Mouse (Mus musculus): Measurements from ENCODE around the gene Apba2.

Gene Apba2

GRCm38 (mm10) chr7:64564891-64565571 lies 63.5 kb downstream of the Apba2 start:
- no peak for DNase-seq (ENCODE audit: low read depth, low spot score)
- no peaks in the 10 kb centered on the region for H3K36me3 ChIP-seq (ENCODE audit: control insufficient read depth, insufficient read depth, low read length, poor library complexity, severe bottlenecking)
- no peaks in the 10 kb centered on the region for H3K27me3 ChIP-seq (ENCODE audit: control insufficient read depth, insufficient read depth, low read length, poor library complexity, severe bottlenecking)

GRCm38 (mm10) chr7:64566371-64567243 lies 65.1 kb downstream of the Apba2 start:
- no peak for DNase-seq (ENCODE audit: low read depth, low spot score)
- Histone ChIP-seq H3K27me3 (ENCODE audit: control insufficient read depth, insufficient read depth, low read length, poor library complexity, severe bottlenecking) (no peaks in the 10 kb centered on the region), H3K36me3 (ENCODE audit: control insufficient read depth, insufficient read depth, low read length, poor library complexity, severe bottlenecking) (no peaks in the 10 kb centered on the region)

GRCm38 (mm10) chr7:64568722-64569121 lies 67.2 kb downstream of the Apba2 start:
- DNase-seq (ENCODE audit: low read depth, low spot score), result no peak
- H3K36me3 ChIP-seq (ENCODE audit: control insufficient read depth, insufficient read depth, low read length, poor library complexity, severe bottlenecking), result no peaks in the 10 kb centered on the region
- H3K27me3 ChIP-seq (ENCODE audit: control insufficient read depth, insufficient read depth, low read length, poor library complexity, severe bottlenecking), result no peaks in the 10 kb centered on the region

- Histone ChIP-seq H3K27me3 (ENCODE audit: control insufficient read depth, insufficient read depth, low read length, poor library complexity, severe bottlenecking) (no peaks in the 10 kb centered on the region), H3K36me3 (ENCODE audit: control insufficient read depth, insufficient read depth, low read length, poor library complexity, severe bottlenecking) (no peaks in the 10 kb centered on the region)
- DNase-seq (ENCODE audit: low read depth, low spot score), result no peak
Observed at GRCm38 (mm10) chr7:64569676-64570075, 68.2 kb downstream of the Apba2 start.

- Histone ChIP-seq H3K27me3 (ENCODE audit: control insufficient read depth, insufficient read depth, low read length, poor library complexity, severe bottlenecking) (no peaks in the 10 kb centered on the region), H3K36me3 (ENCODE audit: control insufficient read depth, insufficient read depth, low read length, poor library complexity, severe bottlenecking) (no peaks in the 10 kb centered on the region)
- DNase-seq (ENCODE audit: low read depth, low spot score), result no peak
Observed at GRCm38 (mm10) chr7:64570914-64571313, 69.4 kb downstream of the Apba2 start.

GRCm38 (mm10) chr7:64574144-64574543 lies 72.6 kb downstream of the Apba2 start:
- H3K27me3 ChIP-seq (ENCODE audit: control insufficient read depth, insufficient read depth, low read length, poor library complexity, severe bottlenecking), result no peaks in the 10 kb centered on the region
- H3K36me3 ChIP-seq (ENCODE audit: control insufficient read depth, insufficient read depth, low read length, poor library complexity, severe bottlenecking), result no peaks in the 10 kb centered on the region
- no peak for DNase-seq (ENCODE audit: low read depth, low spot score)

GRCm38 (mm10) chr7:64576519-64576951 lies 75.0 kb downstream of the Apba2 start:
- H3K36me3 ChIP-seq (ENCODE audit: control insufficient read depth, insufficient read depth, low read length, poor library complexity, severe bottlenecking), result no peaks in the 10 kb centered on the region
- no peaks in the 10 kb centered on the region for H3K27me3 ChIP-seq (ENCODE audit: control insufficient read depth, insufficient read depth, low read length, poor library complexity, severe bottlenecking)
- DNase-seq (ENCODE audit: low read depth, low spot score), result no peak

GRCm38 (mm10) chr7:64578176-64578575 lies 76.7 kb downstream of the Apba2 start:
- Histone ChIP-seq H3K36me3 (ENCODE audit: control insufficient read depth, insufficient read depth, low read length, poor library complexity, severe bottlenecking) (no peaks in the 10 kb centered on the region), H3K27me3 (ENCODE audit: control insufficient read depth, insufficient read depth, low read length, poor library complexity, severe bottlenecking) (no peaks in the 10 kb centered on the region)
- DNase-seq (ENCODE audit: low read depth, low spot score), result no peak

GRCm38 (mm10) chr7:64579887-64580286 lies 78.4 kb downstream of the Apba2 start:
- no peaks in the 10 kb centered on the region for H3K27me3 ChIP-seq (ENCODE audit: control insufficient read depth, insufficient read depth, low read length, poor library complexity, severe bottlenecking)
- DNase-seq (ENCODE audit: low read depth, low spot score), result no peak
- no peaks in the 10 kb centered on the region for H3K36me3 ChIP-seq (ENCODE audit: control insufficient read depth, insufficient read depth, low read length, poor library complexity, severe bottlenecking)

GRCm38 (mm10) chr7:64580293-64580692 lies 78.8 kb downstream of the Apba2 start:
- no peaks in the 10 kb centered on the region for H3K36me3 ChIP-seq (ENCODE audit: control insufficient read depth, insufficient read depth, low read length, poor library complexity, severe bottlenecking)
- no peaks in the 10 kb centered on the region for H3K27me3 ChIP-seq (ENCODE audit: control insufficient read depth, insufficient read depth, low read length, poor library complexity, severe bottlenecking)
- no peak for DNase-seq (ENCODE audit: low read depth, low spot score)

GRCm38 (mm10) chr7:64582358-64582757 lies 80.9 kb downstream of the Apba2 start:
- no peak for DNase-seq (ENCODE audit: low read depth, low spot score)
- H3K27me3 ChIP-seq (ENCODE audit: control insufficient read depth, insufficient read depth, low read length, poor library complexity, severe bottlenecking), result no peaks in the 10 kb centered on the region
- H3K36me3 ChIP-seq (ENCODE audit: control insufficient read depth, insufficient read depth, low read length, poor library complexity, severe bottlenecking), result no peaks in the 10 kb centered on the region

- DNase-seq (ENCODE audit: low read depth, low spot score), result no peak
- Histone ChIP-seq H3K36me3 (ENCODE audit: control insufficient read depth, insufficient read depth, low read length, poor library complexity, severe bottlenecking) (no peaks in the 10 kb centered on the region), H3K27me3 (ENCODE audit: control insufficient read depth, insufficient read depth, low read length, poor library complexity, severe bottlenecking) (no peaks in the 10 kb centered on the region)
Observed at GRCm38 (mm10) chr7:64583670-64584121, 82.2 kb downstream of the Apba2 start.

- H3K36me3 ChIP-seq (ENCODE audit: control insufficient read depth, insufficient read depth, low read length, poor library complexity, severe bottlenecking), result no peaks in the 10 kb centered on the region
- DNase-seq (ENCODE audit: low read depth, low spot score), result no peak
- no peaks in the 10 kb centered on the region for H3K27me3 ChIP-seq (ENCODE audit: control insufficient read depth, insufficient read depth, low read length, poor library complexity, severe bottlenecking)
Observed at GRCm38 (mm10) chr7:64586133-64586532, 84.6 kb downstream of the Apba2 start.

GRCm38 (mm10) chr7:64586571-64586970 lies 85.1 kb downstream of the Apba2 start:
- Histone ChIP-seq H3K27me3 (ENCODE audit: control insufficient read depth, insufficient read depth, low read length, poor library complexity, severe bottlenecking) (no peaks in the 10 kb centered on the region), H3K36me3 (ENCODE audit: control insufficient read depth, insufficient read depth, low read length, poor library complexity, severe bottlenecking) (no peaks in the 10 kb centered on the region)
- DNase-seq (ENCODE audit: low read depth, low spot score), result no peak

GRCm38 (mm10) chr7:64588636-64589389 lies 87.3 kb downstream of the Apba2 start:
- no peak for DNase-seq (ENCODE audit: low read depth, low spot score)

More at GRCm38 (mm10) chr7:64588636-64589389, 87.3 kb downstream of the Apba2 start:
- Histone ChIP-seq H3K27me3 (ENCODE audit: control insufficient read depth, insufficient read depth, low read length, poor library complexity, severe bottlenecking) (no peaks in the 10 kb centered on the region), H3K36me3 (ENCODE audit: control insufficient read depth, insufficient read depth, low read length, poor library complexity, severe bottlenecking) (no peaks in the 10 kb centered on the region)
